Mouse (Mus musculus): ENCODE results near the gene Gria1. TPM values are rescaled to one million over a fixed set of nuclear protein-coding genes. Genes with fewer than 3 reads are reported as not detected.

Gria1 gene
- polyA plus RNA-seq (2015; fragmentation: Nextera tagmentation; extraction: Ambion mirVana) = 1.3 and 1.7 TPM in 2 replicates

DNA sequence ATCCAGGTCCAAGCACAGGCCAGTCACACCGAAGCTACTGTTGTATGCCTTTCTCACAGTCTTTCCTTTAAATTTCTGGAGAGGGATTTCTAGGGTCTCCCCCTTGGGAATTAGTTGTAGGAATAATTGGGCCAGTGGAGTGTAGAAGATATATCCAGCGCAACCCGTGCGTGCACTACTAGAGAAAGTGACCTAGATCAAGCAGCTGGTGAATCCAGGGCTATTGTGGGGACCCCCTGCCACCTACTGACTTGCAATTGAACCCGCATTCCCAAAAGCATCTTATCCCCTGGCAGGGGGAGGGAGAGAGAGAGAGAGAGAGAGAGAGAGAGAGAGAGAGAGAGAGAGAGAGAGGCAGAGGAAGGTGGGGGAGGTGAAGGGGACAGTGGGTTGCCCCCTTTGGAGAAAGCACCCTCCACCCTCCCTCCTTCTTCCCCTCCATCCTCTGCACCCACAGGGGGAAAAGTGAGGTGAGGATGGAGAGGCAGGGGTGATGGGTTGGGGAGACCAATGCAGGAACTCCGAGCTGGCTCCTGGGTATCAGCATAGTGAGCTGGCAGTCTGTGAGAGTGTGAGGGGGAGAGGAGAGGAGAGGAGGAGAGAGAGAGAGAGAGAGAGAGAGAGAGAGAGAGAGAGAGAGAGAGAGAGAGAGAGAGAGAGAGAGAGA lies at the start of gene Gria1:
TSS of gene Gria1 (plus strand) at position 364 of the 667 bp plus-strand sequence.
- 42% methylated on average over 6 of the region's 6 CpGs for WGBS
- no peak for ATAC-seq (ENCODE audit: insufficient number of reproducible peaks, low FRiP score, low TSS enrichment, low read depth)
- peaks cover 19% of the 10 kb centered on the region; the same call in 1 of the 2 replicates for H3K27me3 ChIP-seq
- H3K9ac ChIP-seq = no peak within 1 kb of the TSS
- H3K9me3 ChIP-seq = no peaks in the 10 kb centered on the region
- H3K4me1 ChIP-seq = no peaks in the 10 kb centered on the region
- no peak within 1 kb of the TSS for H3K4me3 ChIP-seq
- peak within 1 kb of the TSS; percentile 30 for H3K4me2 ChIP-seq
- no peaks in the 10 kb centered on the region for H3K36me3 ChIP-seq
- H3K27ac ChIP-seq = no peak within 1 kb of the TSS

- H3K9ac ChIP-seq = no peak overlapping the region
- ATAC-seq (ENCODE audit: insufficient number of reproducible peaks, low FRiP score, low TSS enrichment, low read depth) = no peak
- no peaks in the 10 kb centered on the region for H3K27me3 ChIP-seq
- H3K36me3 ChIP-seq = no peaks in the 10 kb centered on the region
- no peak overlapping the region for H3K4me2 ChIP-seq
- no peaks in the 10 kb centered on the region for H3K9me3 ChIP-seq
- H3K4me1 ChIP-seq = no peaks in the 10 kb centered on the region
- no peak overlapping the region for H3K27ac ChIP-seq
- 83% methylated on average over 3 of the region's 3 CpGs for WGBS
- no peak overlapping the region for H3K4me3 ChIP-seq
These were observed 49.4 kb upstream of the Gria1 start for GRCm38 (mm10) chr11:56961751-56962150.

DNA sequence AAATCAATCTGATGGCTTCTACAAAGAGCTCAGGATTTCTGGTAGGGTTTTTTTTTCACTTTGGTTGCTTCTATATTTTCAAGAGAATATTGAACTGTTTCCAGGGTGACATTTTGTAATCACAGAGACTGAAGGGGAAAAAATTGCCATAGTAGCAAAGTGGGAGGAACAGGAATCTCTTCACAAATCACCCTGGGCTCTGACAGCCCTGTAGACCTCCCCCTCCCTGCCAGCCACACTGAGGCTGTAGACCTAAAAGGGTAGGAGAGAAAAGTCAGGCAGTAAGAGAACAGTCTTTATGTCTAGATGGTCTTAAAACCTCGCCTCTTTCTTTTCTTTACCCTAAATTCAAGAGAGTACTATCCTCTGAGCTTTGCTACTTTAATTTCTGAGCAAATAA lies 38.4 kb upstream of the Gria1 start:
- H3K9ac ChIP-seq = no peak overlapping the region
- H3K36me3 ChIP-seq = no peaks in the 10 kb centered on the region
- no peak overlapping the region for H3K27ac ChIP-seq
- no peak overlapping the region for H3K4me3 ChIP-seq
- ATAC-seq (ENCODE audit: insufficient number of reproducible peaks, low FRiP score, low TSS enrichment, low read depth) = no peak
- no peak overlapping the region for H3K4me2 ChIP-seq
- H3K9me3 ChIP-seq = no peaks in the 10 kb centered on the region
- 67% methylated on average over 1 of the region's 1 CpGs for WGBS
- H3K4me1 ChIP-seq = no peaks in the 10 kb centered on the region
- no peaks in the 10 kb centered on the region for H3K27me3 ChIP-seq

DNA sequence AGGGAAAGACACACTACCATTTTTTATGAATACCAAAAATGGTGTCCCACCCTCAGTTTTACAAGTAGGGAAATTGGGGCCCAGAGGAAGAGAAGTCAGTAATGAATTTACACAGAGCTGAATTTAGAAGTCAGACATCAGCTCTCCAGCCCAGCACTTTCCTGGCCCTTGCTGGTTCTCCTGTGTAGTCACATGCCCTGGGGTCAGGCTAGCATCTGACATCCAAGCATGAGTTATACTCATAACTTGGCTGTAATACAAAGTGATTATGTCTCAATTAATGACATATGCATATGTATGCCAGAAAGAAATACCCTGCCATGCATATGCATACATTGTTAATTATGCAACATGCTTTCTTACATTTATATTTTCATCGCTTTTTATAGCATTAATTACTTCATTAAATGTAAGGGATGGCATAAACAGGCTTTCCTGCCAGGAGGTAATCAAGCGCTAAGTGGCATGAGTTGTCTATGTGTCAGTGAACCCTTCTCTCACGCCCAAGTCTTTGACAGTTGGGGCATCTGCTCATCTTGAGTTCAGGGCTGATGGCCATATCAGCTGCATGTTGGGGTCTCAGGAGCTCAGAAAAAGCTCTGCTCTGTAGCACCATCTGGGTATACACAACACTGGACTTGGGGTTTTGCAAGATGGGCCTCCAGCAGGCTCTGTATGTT lies 26.7 kb upstream of the Gria1 start:
- no peak overlapping the region for H3K4me2 ChIP-seq
- no peaks in the 10 kb centered on the region for H3K4me1 ChIP-seq
- no peaks in the 10 kb centered on the region for H3K27me3 ChIP-seq
- ATAC-seq (ENCODE audit: insufficient number of reproducible peaks, low FRiP score, low TSS enrichment, low read depth) = no peak
- 89% methylated on average over 3 of the region's 3 CpGs for WGBS
- no peaks in the 10 kb centered on the region for H3K9me3 ChIP-seq
- no peak overlapping the region for H3K27ac ChIP-seq
- H3K4me3 ChIP-seq = no peak overlapping the region
- no peak overlapping the region for H3K9ac ChIP-seq
- H3K36me3 ChIP-seq = no peaks in the 10 kb centered on the region

- H3K4me1 ChIP-seq = no peaks in the 10 kb centered on the region
- no peaks in the 10 kb centered on the region for H3K27me3 ChIP-seq
- no peak overlapping the region for H3K4me3 ChIP-seq
- no peaks in the 10 kb centered on the region for H3K36me3 ChIP-seq
- ATAC-seq (ENCODE audit: insufficient number of reproducible peaks, low FRiP score, low TSS enrichment, low read depth) = no peak
- 43% methylated on average over 4 of the region's 4 CpGs for WGBS
- H3K9ac ChIP-seq = no peak overlapping the region
- H3K27ac ChIP-seq = no peak overlapping the region
- H3K4me2 ChIP-seq = no peak overlapping the region
- H3K9me3 ChIP-seq = no peaks in the 10 kb centered on the region
These were observed 25.7 kb upstream of the Gria1 start for GRCm38 (mm10) chr11:56985457-56985856.

DNA sequence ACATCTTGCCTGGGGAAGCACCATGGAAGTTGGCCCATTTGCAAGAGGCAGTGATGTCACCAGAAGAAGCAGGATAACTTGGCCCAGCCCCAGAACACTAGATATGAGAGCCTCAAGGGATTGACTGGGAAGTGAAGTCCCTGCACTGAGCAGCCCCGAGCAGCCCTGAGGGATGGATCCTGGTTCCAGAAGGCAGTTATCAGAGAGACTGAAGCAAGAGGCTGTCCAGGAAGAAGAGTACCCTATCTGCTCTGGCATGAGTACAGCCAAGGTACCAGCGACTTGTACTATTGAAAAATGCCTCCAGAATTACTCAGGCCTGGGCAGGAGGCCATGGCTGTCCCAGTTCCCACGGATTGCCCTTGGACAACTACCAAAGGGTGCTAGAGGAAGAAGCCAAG lies 11.6 kb upstream of the Gria1 start:
- ATAC-seq (ENCODE audit: insufficient number of reproducible peaks, low FRiP score, low TSS enrichment, low read depth) = no peak
- H3K36me3 ChIP-seq = no peaks in the 10 kb centered on the region
- no peak overlapping the region for H3K4me3 ChIP-seq
- no peak overlapping the region for H3K9ac ChIP-seq
- 54% methylated on average over 3 of the region's 3 CpGs for WGBS
- no peaks in the 10 kb centered on the region for H3K27me3 ChIP-seq
- no peaks in the 10 kb centered on the region for H3K4me1 ChIP-seq
- no peaks in the 10 kb centered on the region for H3K9me3 ChIP-seq
- no peak overlapping the region for H3K27ac ChIP-seq
- no peak overlapping the region for H3K4me2 ChIP-seq

GRCm38 (mm10) chr11:57004611-57005010 lies 6.6 kb upstream of the Gria1 start:
- Histone ChIP-seq H3K4me1 (0 out of 2 replicates have a peak, but pooled peaks cover 5% of the 10 kb centered on the region), H3K36me3 (no peaks in the 10 kb centered on the region), H3K9ac (no peak overlapping the region), H3K9me3 (no peaks in the 10 kb centered on the region), H3K4me2 (no peak overlapping the region), H3K27ac (no peak overlapping the region), H3K27me3 (peaks cover 2% of the 10 kb centered on the region; the same call in 1 of the 2 replicates), H3K4me3 (no peak overlapping the region)
- no peak for ATAC-seq (ENCODE audit: insufficient number of reproducible peaks, low FRiP score, low TSS enrichment, low read depth)
- WGBS = 36% methylated on average over 3 of the region's 3 CpGs

- Histone ChIP-seq H3K27me3 (peaks cover 7% of the 10 kb centered on the region; the same call in 1 of the 2 replicates), H3K4me3 (no peak overlapping the region), H3K4me1 (0 out of 2 replicates have a peak, but pooled peaks cover 5% of the 10 kb centered on the region), H3K9ac (no peak overlapping the region), H3K27ac (no peak overlapping the region), H3K9me3 (no peaks in the 10 kb centered on the region), H3K4me2 (no peak overlapping the region), H3K36me3 (no peaks in the 10 kb centered on the region)
- WGBS = 47% methylated on average over 7 of the region's 7 CpGs
- no peak for ATAC-seq (ENCODE audit: insufficient number of reproducible peaks, low FRiP score, low TSS enrichment, low read depth)
These were observed 5.8 kb upstream of the Gria1 start for GRCm38 (mm10) chr11:57005341-57005740.

DNA sequence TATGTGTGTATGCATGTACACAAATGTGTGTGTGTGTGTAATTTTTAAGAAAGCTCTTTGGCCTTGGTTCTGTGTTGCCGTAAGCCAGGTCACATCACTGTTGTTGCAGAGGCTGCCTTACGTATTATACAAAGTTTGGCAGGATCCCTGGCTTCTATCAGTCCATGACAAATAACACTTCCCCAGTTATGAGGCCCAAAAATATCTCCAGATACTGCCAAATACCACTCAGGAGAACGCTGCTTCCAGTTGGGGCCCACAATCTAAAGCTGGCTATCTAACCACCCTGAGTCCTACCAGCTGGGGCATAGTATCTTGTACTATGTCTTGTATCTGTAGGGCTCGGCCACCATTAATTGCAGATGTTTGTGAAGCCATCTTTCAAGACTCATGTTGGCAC lies 3.4 kb upstream of the Gria1 start:
- WGBS = 78% methylated on average over 4 of the region's 4 CpGs
- Histone ChIP-seq H3K27me3 (peaks cover 19% of the 10 kb centered on the region; the same call in 1 of the 2 replicates), H3K36me3 (no peaks in the 10 kb centered on the region), H3K9ac (no peak overlapping the region), H3K4me2 (no peak overlapping the region), H3K4me1 (0 out of 2 replicates have a peak, but pooled peaks cover 5% of the 10 kb centered on the region), H3K27ac (no peak overlapping the region), H3K9me3 (no peaks in the 10 kb centered on the region), H3K4me3 (no peak overlapping the region)
- ATAC-seq (ENCODE audit: insufficient number of reproducible peaks, low FRiP score, low TSS enrichment, low read depth) = no peak

DNA sequence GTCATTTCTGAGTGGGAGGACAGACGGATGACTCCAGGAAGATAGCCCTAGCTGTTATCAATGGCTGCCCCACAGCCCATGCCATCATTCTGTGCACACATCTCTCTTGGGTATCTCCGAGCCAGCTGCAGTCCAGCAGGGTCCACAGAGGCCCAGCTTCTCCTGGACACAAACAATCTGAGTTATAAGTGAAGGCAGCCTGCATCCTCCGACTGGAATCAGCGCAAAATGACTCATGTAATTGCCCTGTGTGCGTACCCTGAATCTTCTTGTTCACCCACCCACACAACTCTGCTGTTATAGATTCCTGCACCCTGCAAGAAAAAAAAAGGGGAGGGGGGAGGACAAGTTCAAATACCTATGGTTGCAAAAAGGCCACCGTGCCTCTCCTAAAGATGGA lies 576 bp upstream of the Gria1 start:
- H3K9me3 ChIP-seq = no peaks in the 10 kb centered on the region
- no peak for ATAC-seq (ENCODE audit: insufficient number of reproducible peaks, low FRiP score, low TSS enrichment, low read depth)
- 78% methylated on average over 6 of the region's 6 CpGs for WGBS
- no peak overlapping the region for H3K9ac ChIP-seq
- H3K4me2 ChIP-seq = no peak overlapping the region
- H3K4me3 ChIP-seq = no peak overlapping the region
- H3K27me3 ChIP-seq = peaks cover 19% of the 10 kb centered on the region; the same call in 1 of the 2 replicates
- no peaks in the 10 kb centered on the region for H3K36me3 ChIP-seq
- no peaks in the 10 kb centered on the region for H3K4me1 ChIP-seq
- no peak overlapping the region for H3K27ac ChIP-seq

DNA sequence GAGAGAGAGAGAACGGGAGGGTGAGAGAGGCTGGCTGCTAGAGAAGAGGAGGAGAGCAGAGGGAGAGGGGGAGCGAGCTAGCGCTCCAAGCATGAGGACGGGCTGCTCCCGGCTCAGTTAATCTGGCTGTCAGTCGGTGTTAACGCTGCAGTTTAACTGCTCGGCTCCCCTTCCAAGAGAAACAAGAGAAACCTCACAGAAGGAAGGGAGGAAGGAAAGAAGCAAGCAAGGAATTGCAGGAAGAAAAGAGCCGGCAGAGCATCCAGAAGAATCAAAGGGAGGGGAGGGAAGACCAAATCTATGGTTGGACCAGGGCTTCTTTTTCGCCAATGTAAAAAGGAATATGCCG lies 478 bp downstream of the Gria1 start:
- Histone ChIP-seq H3K4me1 (no peaks in the 10 kb centered on the region), H3K9me3 (no peaks in the 10 kb centered on the region), H3K27ac (no peak overlapping the region), H3K4me3 (no peak overlapping the region), H3K27me3 (peaks cover 19% of the 10 kb centered on the region; the same call in 1 of the 2 replicates), H3K9ac (no peak overlapping the region), H3K4me2 (peak overlapping the region; percentile 30), H3K36me3 (no peaks in the 10 kb centered on the region)
- ATAC-seq (ENCODE audit: insufficient number of reproducible peaks, low FRiP score, low TSS enrichment, low read depth) = no peak
- WGBS = 3% methylated on average over 10 of the region's 11 CpGs

DNA sequence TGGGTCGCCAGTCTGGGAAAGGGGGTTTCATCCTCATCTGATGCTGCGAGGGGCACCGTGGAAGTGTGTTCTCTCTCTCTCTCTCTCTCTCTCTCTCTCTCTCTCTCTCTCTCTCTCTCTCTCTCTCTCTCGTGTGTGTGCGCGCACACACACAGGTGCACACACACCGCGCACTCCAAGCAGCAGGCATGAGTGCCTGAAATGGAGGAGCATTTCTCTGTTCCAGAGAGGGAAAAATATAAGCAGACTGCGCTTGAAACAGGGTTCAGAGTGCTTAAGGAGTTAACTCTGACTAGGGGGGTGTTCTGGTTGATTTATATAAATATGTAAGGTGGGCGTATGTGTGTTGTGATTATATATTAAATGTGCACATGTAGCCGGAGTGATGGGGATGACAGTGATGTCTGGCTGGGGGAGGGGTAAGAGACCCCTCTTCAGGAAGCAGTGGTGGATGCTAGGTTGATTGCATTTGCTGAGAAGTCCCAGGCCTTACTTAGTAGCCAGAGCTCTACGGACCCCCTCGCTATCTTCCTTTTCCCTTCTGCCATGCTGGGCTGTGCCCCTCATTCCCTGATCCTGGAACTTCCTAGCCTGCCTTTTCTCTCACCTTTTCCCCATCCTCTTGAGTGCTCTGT lies 1.2 kb downstream of the Gria1 start:
- Histone ChIP-seq H3K36me3 (no peaks in the 10 kb centered on the region), H3K27me3 (peaks cover 19% of the 10 kb centered on the region; the same call in 1 of the 2 replicates), H3K9ac (no peak overlapping the region), H3K4me3 (no peak overlapping the region), H3K27ac (no peak overlapping the region), H3K9me3 (no peaks in the 10 kb centered on the region), H3K4me2 (no peak overlapping the region), H3K4me1 (no peaks in the 10 kb centered on the region)
- ATAC-seq (ENCODE audit: insufficient number of reproducible peaks, low FRiP score, low TSS enrichment, low read depth) = no peak
- 33% methylated on average over 13 of the region's 13 CpGs for WGBS
